Mouse (Mus musculus) MEL (cell line): ENCODE measurements around the gene Nmd3. TPM values are rescaled to one million over a fixed set of nuclear protein-coding genes. Genes with fewer than 3 reads are reported as not detected.

Source experiments
- DNase-seq: peaks from one replicate; pipeline ENCODE4 v3.0.0; 2011; ENCODE audit warnings: low read depth, low spot score
- H3K27ac ChIP-seq: 2 replicates; pipeline ENCODE4 v1.5.1; 2012; ENCODE audit warnings: low read depth, mild to moderate bottlenecking, control low read depth, low read length, moderate library complexity; ENCODE audit not compliant: control insufficient read depth
- H3K27me3 ChIP-seq, 2 experiments: fragments of 150-350 bp in 1 of 2; sonication (generic) in 1 of 2; 2 replicates each; pipeline ENCODE4 v1.6.1; 2012; ENCODE audit warnings: low read length in 2 of 2, mild to moderate bottlenecking in 2 of 2, improper control_type of control experiment in 1 of 2, moderate library complexity in 1 of 2; ENCODE audit not compliant: insufficient read depth in 2 of 2, control insufficient read depth in 1 of 2
- H3K36me3 ChIP-seq, 2 experiments: 2 replicates each; pipeline ENCODE4 v1.6.1; 2012 to 2014; ENCODE audit warnings: low read length in 2 of 2, improper control_type of control experiment in 1 of 2, inconsistent platforms in 1 of 2, mild to moderate bottlenecking in 1 of 2; ENCODE audit not compliant: insufficient read depth in 2 of 2, control insufficient read depth in 1 of 2
- H3K4me1 ChIP-seq, 2 experiments: fragments of 150-350 bp in 1 of 2; sonication (generic) in 1 of 2; 2 replicates each; pipeline ENCODE4 v1.6.1; 2012; ENCODE audit warnings: low read length in 2 of 2, improper control_type of control experiment in 1 of 2, mild to moderate bottlenecking in 1 of 2; ENCODE audit not compliant: insufficient read depth in 2 of 2, control insufficient read depth in 1 of 2
- H3K4me3 ChIP-seq, 2 experiments: fragments of 150-350 bp in 1 of 2; sonication (generic) in 1 of 2; 2 replicates each; pipeline ENCODE4 v1.5.1; 2012; ENCODE audit warnings: low read depth in 2 of 2, low read length in 2 of 2, mild to moderate bottlenecking in 2 of 2, moderate library complexity in 2 of 2, control low read depth in 1 of 2, improper control_type of control experiment in 1 of 2; ENCODE audit not compliant: control insufficient read depth in 1 of 2, insufficient read depth in 1 of 2
- H3K79me2 ChIP-seq: 2 replicates; pipeline ENCODE4 v1.6.1; 2012; ENCODE audit warnings: mild to moderate bottlenecking, low read length, moderate library complexity; ENCODE audit not compliant: control insufficient read depth, poor library complexity, insufficient read depth
- H3K9ac ChIP-seq: 2 replicates; pipeline ENCODE4 v1.6.1; 2012; ENCODE audit warnings: low read depth, mild to moderate bottlenecking, control low read depth, low read length, moderate library complexity; ENCODE audit not compliant: control insufficient read depth, poor library complexity, severe bottlenecking
- H3K9me3 ChIP-seq: fragments of 150-350 bp; sonication (generic); replicated peaks from 2 replicates; pipeline ENCODE4 v1.6.1; 2012; ENCODE audit warnings: mild to moderate bottlenecking, low read length, improper control_type of control experiment, moderate library complexity; ENCODE audit not compliant: insufficient read depth
- CHD1 ChIP-seq: IDR thresholded peaks from 2 replicates; pipeline ENCODE4 v1.6.1; 2012; ENCODE audit warnings: low read depth, mild to moderate bottlenecking, inconsistent platforms, low read length, improper control_type of control experiment
- CHD2 ChIP-seq: IDR thresholded peaks from 2 replicates; pipeline ENCODE4 v1.6.1; 2011; ENCODE audit warnings: low read length, improper control_type of control experiment
- CTCF ChIP-seq, 3 experiments: IDR thresholded peaks in 2 of 3; conservative IDR thresholded peaks in 1 of 3; 2 replicates each; pipeline ENCODE4 v1.5.1; 2011 to 2012; ENCODE audit warnings: low read length in 3 of 3, low read depth in 2 of 3, mild to moderate bottlenecking in 2 of 3, improper control_type of control experiment in 1 of 3, inconsistent platforms in 1 of 3, mixed read lengths in 1 of 3, moderate library complexity in 1 of 3; ENCODE audit not compliant: control insufficient read depth in 1 of 3, insufficient read depth in 1 of 3, poor library complexity in 1 of 3, severe bottlenecking in 1 of 3
- E2F4 ChIP-seq: IDR thresholded peaks from 2 replicates; pipeline ENCODE4 v1.6.1; 2011; ENCODE audit warnings: low read depth, low read length, improper control_type of control experiment, borderline replicate concordance
- ELF1 ChIP-seq: IDR thresholded peaks from 2 replicates; pipeline ENCODE4 v1.6.1; 2014; ENCODE audit warnings: low read depth, mild to moderate bottlenecking, inconsistent platforms, low read length, improper control_type of control experiment, moderate library complexity
- EP300 ChIP-seq, 2 experiments: IDR thresholded peaks; 2 replicates each; pipeline ENCODE4 v1.6.1; 2011; ENCODE audit warnings: improper control_type of control experiment in 2 of 2, low read length in 2 of 2, low read depth in 1 of 2, mild to moderate bottlenecking in 1 of 2
- ETS1 ChIP-seq: IDR thresholded peaks from 2 replicates; pipeline ENCODE4 v1.6.1; 2012; ENCODE audit warnings: low read depth, mild to moderate bottlenecking, inconsistent platforms, low read length, improper control_type of control experiment, moderate library complexity
- GABPA ChIP-seq: IDR thresholded peaks from 2 replicates; pipeline ENCODE4 v1.6.1; 2012; ENCODE audit warnings: low read depth, mild to moderate bottlenecking, inconsistent platforms, low read length, improper control_type of control experiment, moderate library complexity
- GATA1 ChIP-seq: IDR thresholded peaks from 2 replicates; pipeline ENCODE4 v1.6.1; 2011; ENCODE audit warnings: low read depth, low read length, improper control_type of control experiment
- HCFC1 ChIP-seq: IDR thresholded peaks from 2 replicates; pipeline ENCODE4 v1.6.1; 2012; ENCODE audit warnings: low read depth, mild to moderate bottlenecking, inconsistent platforms, low read length, improper control_type of control experiment, moderate library complexity
- JUND ChIP-seq: IDR thresholded peaks from 2 replicates; pipeline ENCODE4 v1.6.1; 2011; ENCODE audit warnings: low read depth, mild to moderate bottlenecking, improper control_type of control experiment, low read length
- KAT2A ChIP-seq: conservative IDR thresholded peaks from 2 replicates; pipeline ENCODE4 v1.6.1; 2012; ENCODE audit warnings: low read depth, low read length, improper control_type of control experiment, inconsistent platforms
- MAFK ChIP-seq: IDR thresholded peaks from 2 replicates; pipeline ENCODE4 v1.6.1; 2011; ENCODE audit warnings: low read depth, mild to moderate bottlenecking, low read length, improper control_type of control experiment, borderline replicate concordance
- MAX ChIP-seq: IDR thresholded peaks from 2 replicates; pipeline ENCODE4 v1.6.1; 2011; ENCODE audit warnings: low read length, improper control_type of control experiment
- MAZ ChIP-seq: IDR thresholded peaks from 2 replicates; pipeline ENCODE4 v1.6.1; 2012; ENCODE audit warnings: low read depth, mild to moderate bottlenecking, inconsistent platforms, low read length, improper control_type of control experiment
- MEF2A ChIP-seq: IDR thresholded peaks from 2 replicates; pipeline ENCODE4 v1.6.1; 2014; ENCODE audit warnings: low read depth, mild to moderate bottlenecking, inconsistent platforms, low read length, improper control_type of control experiment; ENCODE audit not compliant: poor library complexity, insufficient replicate concordance, severe bottlenecking; ENCODE audit errors: extremely low read depth
- MXI1 ChIP-seq: IDR thresholded peaks from 2 replicates; pipeline ENCODE4 v1.6.1; 2011; ENCODE audit warnings: mild to moderate bottlenecking, low read depth, low read length, improper control_type of control experiment
- MYB ChIP-seq: IDR thresholded peaks from 2 replicates; pipeline ENCODE4 v1.6.1; 2011; ENCODE audit warnings: mild to moderate bottlenecking, low read depth, low read length, improper control_type of control experiment
- MYC ChIP-seq: IDR thresholded peaks from 2 replicates; pipeline ENCODE4 v1.6.1; 2011; ENCODE audit warnings: low read depth, mild to moderate bottlenecking, low read length, improper control_type of control experiment, moderate library complexity
- NELFE ChIP-seq: IDR thresholded peaks from 2 replicates; pipeline ENCODE4 v1.6.1; 2011; ENCODE audit warnings: low read depth, low read length, improper control_type of control experiment
- NRF1 ChIP-seq: IDR thresholded peaks from 2 replicates; pipeline ENCODE4 v1.6.1; 2014; ENCODE audit warnings: low read depth, mild to moderate bottlenecking, inconsistent platforms, low read length, improper control_type of control experiment, moderate library complexity; ENCODE audit not compliant: poor library complexity, insufficient read depth, severe bottlenecking
- POLR2A ChIP-seq, 2 experiments: IDR thresholded peaks; 2 replicates each; pipeline ENCODE4 v1.6.1; 2011 to 2012; ENCODE audit warnings: low read length in 2 of 2, mild to moderate bottlenecking in 2 of 2, control low read depth in 1 of 2, improper control_type of control experiment in 1 of 2, low read depth in 1 of 2, moderate library complexity in 1 of 2; ENCODE audit not compliant: control insufficient read depth in 1 of 2, insufficient read depth in 1 of 2, poor library complexity in 1 of 2
- POLR2AphosphoS2 ChIP-seq: IDR thresholded peaks from 2 replicates; pipeline ENCODE4 v1.6.1; 2011; ENCODE audit warnings: low read length, improper control_type of control experiment
- POLR2AphosphoS5 ChIP-seq: IDR thresholded peaks from 2 replicates; pipeline ENCODE4 v1.6.1; 2012; ENCODE audit warnings: low read depth, borderline replicate concordance, mild to moderate bottlenecking, inconsistent platforms, low read length, moderate library complexity, mixed read lengths
- RAD21 ChIP-seq: IDR thresholded peaks from 2 replicates; pipeline ENCODE4 v1.6.1; 2011; ENCODE audit warnings: mild to moderate bottlenecking, low read depth, low read length, improper control_type of control experiment
- RCOR1 ChIP-seq: IDR thresholded peaks from 2 replicates; pipeline ENCODE4 v1.6.1; 2012; ENCODE audit warnings: low read depth, mild to moderate bottlenecking, inconsistent platforms, low read length, improper control_type of control experiment
- SMC3 ChIP-seq: IDR thresholded peaks from 2 replicates; pipeline ENCODE4 v1.6.1; 2011; ENCODE audit warnings: low read depth, low read length, improper control_type of control experiment
- TAL1 ChIP-seq: IDR thresholded peaks from 2 replicates; pipeline ENCODE4 v1.6.1; 2012; ENCODE audit warnings: mild to moderate bottlenecking, inconsistent platforms, low read length, moderate library complexity, mixed read lengths
- TBP ChIP-seq: IDR thresholded peaks from 2 replicates; pipeline ENCODE4 v1.8.0; 2011; ENCODE audit warnings: low read depth, low read length, improper control_type of control experiment
- TCF12 ChIP-seq: IDR thresholded peaks from 2 replicates; pipeline ENCODE4 v1.6.1; 2014; ENCODE audit warnings: low read depth, mild to moderate bottlenecking, inconsistent platforms, low read length, improper control_type of control experiment, moderate library complexity
- UBTF ChIP-seq: IDR thresholded peaks from 2 replicates; pipeline ENCODE4 v1.6.1; 2012; ENCODE audit warnings: low read depth, mild to moderate bottlenecking, inconsistent platforms, low read length, improper control_type of control experiment, moderate library complexity, borderline replicate concordance; ENCODE audit not compliant: insufficient read depth
- USF1 ChIP-seq: IDR thresholded peaks from 2 replicates; pipeline ENCODE4 v1.6.1; 2014; ENCODE audit warnings: low read depth, mild to moderate bottlenecking, inconsistent platforms, low read length, improper control_type of control experiment, moderate library complexity
- USF2 ChIP-seq, 2 experiments: IDR thresholded peaks; 2 replicates each; pipeline ENCODE4 v1.6.1; 2011 to 2012; ENCODE audit warnings: improper control_type of control experiment in 2 of 2, low read length in 2 of 2, borderline replicate concordance in 1 of 2, inconsistent platforms in 1 of 2, low read depth in 1 of 2, mild to moderate bottlenecking in 1 of 2; ENCODE audit not compliant: insufficient read depth in 1 of 2
- ZC3H11A ChIP-seq: IDR thresholded peaks from 2 replicates; pipeline ENCODE4 v1.6.1; 2012; ENCODE audit warnings: low read depth, mild to moderate bottlenecking, inconsistent platforms, low read length, improper control_type of control experiment
- ZKSCAN1 ChIP-seq: IDR thresholded peaks from 2 replicates; pipeline ENCODE4 v1.6.1; 2012; ENCODE audit warnings: low read depth, mild to moderate bottlenecking, inconsistent platforms, low read length, improper control_type of control experiment, moderate library complexity
- ZMIZ1 ChIP-seq: IDR thresholded peaks from 2 replicates; pipeline ENCODE4 v1.6.1; 2012; ENCODE audit warnings: low read depth, mild to moderate bottlenecking, inconsistent platforms, low read length, improper control_type of control experiment, moderate library complexity
- ZNF384 ChIP-seq: IDR thresholded peaks from 2 replicates; pipeline ENCODE4 v1.6.1; 2012; ENCODE audit warnings: low read depth, mild to moderate bottlenecking, inconsistent platforms, low read length, improper control_type of control experiment
- polyA plus RNA-seq, 2 experiments: library from polyadenylated mRNA; stranded (reverse) in 1 of 2; unstranded in 1 of 2; fragments of >175 nt in 1 of 2; fragments of >200 nt in 1 of 2; gene quantifications; 2 replicates each; pipeline versions ENCODE4 v1.2.1 to v1.2.4; 2012; ENCODE audit warnings: low replicate concordance in 2 of 2, low read depth in 1 of 2; ENCODE audit not compliant: insufficient read length in 2 of 2, insufficient read depth in 1 of 2, missing spikeins in 1 of 2
- total RNA-seq: library from RNA; depleted of rRNA; stranded (reverse); fragments of 300-350 nt; gene quantifications from 2 replicates; pipeline ENCODE4 v1.2.3, GENCODE M21; 2012; rRNA removed

The Nmd3 gene
- total RNA-seq (188 and 218 TPM in 2 replicates), polyA plus RNA-seq (100 to 1,000 TPM; 189 to 956 TPM)

- Histone ChIP-seq H3K4me1 (peaks cover 2 to 5% of the 10 kb centered on the region in 2 experiments; a peak in 3 of 4 replicates), H3K4me3 (peak within 1 kb of the TSS; percentile 93 to 94), H3K27ac (peak within 1 kb of the TSS; percentile 47), H3K36me3 (peaks cover 15 to 22% of the 10 kb centered on the region in 2 experiments), H3K9me3 (no peaks in the 10 kb centered on the region), H3K9ac (peak within 1 kb of the TSS; percentile 92), H3K79me2 (peaks cover 39% of the 10 kb centered on the region), H3K27me3 (peaks cover 0 to 5% of the 10 kb centered on the region in 2 experiments; a peak in 1 of 4 replicates)
- DNase-seq, result peak; percentile 97
- TF ChIP-seq ZNF384 (no peak), NELFE (peak; percentile 96), ETS1 (no peak; the same call in 1 of the 2 replicates), RAD21 (no peak), POLR2AphosphoS5 (no peak), CHD2 (peak; percentile 92), MEF2A (no peak), POLR2A (IDR thresholded peaks at IDR 0.05; ENCODE audit: control insufficient read depth in 1 of 2, insufficient read depth in 1 of 2, low read depth in 1 of 2, low read length in 2 of 2, poor library complexity in 1 of 2) (peak; percentile 83 to 94), EP300 (IDR thresholded peaks at IDR 0.05; ENCODE audit: low read depth in 1 of 2, low read length in 2 of 2) (0 out of 4 replicates have a peak, but pooled peaks of 1 of the 2 experiments have one; percentile 43), ZC3H11A (no peak), ZMIZ1 (peak; percentile 75), RCOR1 (no peak), E2F4 (no peak), HCFC1 (peak; percentile 79), CHD1 (no peak), TAL1 (no peak), MAX (peak; percentile 49), USF2 (IDR thresholded peaks at IDR 0.05; ENCODE audit: borderline replicate concordance in 1 of 2, insufficient read depth in 1 of 2, low read depth in 1 of 2, low read length in 2 of 2) (no peak), POLR2AphosphoS2 (peak; percentile 84; the same call in 1 of the 2 replicates), MYB (no peak), TCF12 (peak; percentile 41), KAT2A (no peak; the same call in 1 of the 2 replicates), SMC3 (no peak), USF1 (peak; percentile 55), UBTF (no peak), MXI1 (peak; percentile 58; the same call in 1 of the 2 replicates), MYC (0 out of 2 replicates have a peak, but pooled peaks have one; percentile 46), MAFK (no peak), GABPA (no peak), ELF1 (peak; percentile 69), MAZ (peak; percentile 45; the same call in 1 of the 2 replicates), CTCF (IDR thresholded peaks at IDR 0.05 in 2 of 3, conservative IDR thresholded peaks at IDR 0.05 in 1 of 3; ENCODE audit: control insufficient read depth in 1 of 3, insufficient read depth in 1 of 3, low read depth in 2 of 3, low read length in 3 of 3, poor library complexity in 1 of 3, severe bottlenecking in 1 of 3) (no peak), JUND (no peak), GATA1 (0 out of 2 replicates have a peak, but pooled peaks have one; percentile 30), NRF1 (peak; percentile 58), ZKSCAN1 (no peak), TBP (peak; percentile 62; the same call in 1 of the 2 replicates)
These were observed at the start of gene Nmd3 for GRCm38 (mm10) chr3:69721814-69722186. Gene Nmd3, plus strand, starts transcription at chr3:69721985.
